Mouse (Mus musculus): ENCODE data around the gene Ncoa1.

DNA sequence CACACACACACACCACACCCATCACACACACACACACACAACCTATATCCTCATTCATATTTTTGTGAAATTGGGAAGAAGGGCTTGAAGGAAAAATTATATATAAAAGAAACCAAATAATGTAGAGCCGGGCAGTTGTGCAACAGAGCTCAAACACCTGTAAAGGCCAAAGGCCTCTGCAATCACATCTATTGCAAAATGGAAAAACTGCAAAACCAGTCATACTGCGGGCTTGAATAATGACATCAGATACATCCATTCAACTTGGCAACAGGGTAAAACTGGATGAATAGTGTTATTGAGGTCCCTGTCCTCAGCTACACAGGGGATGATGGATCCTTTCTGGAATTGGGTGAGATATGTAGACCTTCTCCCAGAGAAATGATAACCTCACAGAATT lies 13.3 kb downstream of the Ncoa1 start:
- TF ChIP-seq CTCF (IDR thresholded peaks at IDR 0.05; ENCODE audit: low read depth, low read length) (no peak), GATA1 (IDR thresholded peaks at IDR 0.05; ENCODE audit: borderline replicate concordance, low read length) (no peak), POLR2AphosphoS5 (IDR thresholded peaks at IDR 0.05; ENCODE audit: insufficient replicate concordance, low read depth, low read length) (no peak), TAL1 (conservative IDR thresholded peaks at IDR 0.05; ENCODE audit: low read depth, low read length) (no peak), GATA2 (IDR thresholded peaks at IDR 0.05; ENCODE audit: borderline replicate concordance, low read depth, low read length) (no peak)

Data from G1E (cell line).